Mouse (Mus musculus) right cerebral cortex, postnatal 14 days (tissue): ENCODE data around the gene Cdh4.

Experiments
- DNase-seq: peaks from one replicate; pipeline ENCODE4 v3.0.0; 2022

The Cdh4 gene

GRCm38 (mm10) chr2:179877551-179878215 is 435.5 kb downstream of the Cdh4 start:
- DNase-seq: peak; percentile 71

GRCm38 (mm10) chr2:179884561-179884960 is 442.3 kb downstream of the Cdh4 start:
- no peak for DNase-seq

- DNase-seq: no peak
Measured at GRCm38 (mm10) chr2:179891048-179891447, 448.8 kb downstream of the Cdh4 start.

- no peak for DNase-seq
Measured at GRCm38 (mm10) chr2:179896949-179897348, 454.7 kb downstream of the Cdh4 start.

GRCm38 (mm10) chr2:179912911-179913310 is 470.7 kb downstream of the Cdh4 start:
- no peak for DNase-seq

GRCm38 (mm10) chr2:179913349-179913748 is 471.1 kb downstream of the Cdh4 start:
- no peak for DNase-seq

GRCm38 (mm10) chr2:179914246-179914645 is 472.0 kb downstream of the Cdh4 start:
- DNase-seq: no peak

- DNase-seq: peak; percentile 68
Measured at GRCm38 (mm10) chr2:179916877-179917673, 474.8 kb downstream of the Cdh4 start.

GRCm38 (mm10) chr2:179920042-179920441 is 477.8 kb downstream of the Cdh4 start:
- DNase-seq: no peak

- DNase-seq: no peak
Measured at GRCm38 (mm10) chr2:179921021-179921653, 478.9 kb downstream of the Cdh4 start.

GRCm38 (mm10) chr2:179924038-179924437 is 481.8 kb downstream of the Cdh4 start:
- DNase-seq: no peak

- DNase-seq: no peak
Measured at GRCm38 (mm10) chr2:179929166-179929565, 486.9 kb downstream of the Cdh4 start.

GRCm38 (mm10) chr2:179931741-179932140 is 489.5 kb downstream of the Cdh4 start:
- DNase-seq: no peak

- no peak for DNase-seq
Measured at GRCm38 (mm10) chr2:179934165-179934564, 491.9 kb downstream of the Cdh4 start.

GRCm38 (mm10) chr2:179937091-179937490 is 494.9 kb downstream of the Cdh4 start:
- no peak for DNase-seq

- no peak for DNase-seq
Measured at GRCm38 (mm10) chr2:179941696-179942095, 499.5 kb downstream of the Cdh4 start.

GRCm38 (mm10) chr2:179945051-179945450 is 502.8 kb downstream of the Cdh4 start:
- DNase-seq: no peak

GRCm38 (mm10) chr2:179946496-179946895 is 504.3 kb downstream of the Cdh4 start:
- DNase-seq: no peak

- DNase-seq: no peak
Measured at GRCm38 (mm10) chr2:179947607-179948006, 505.4 kb downstream of the Cdh4 start.

- no peak for DNase-seq
Measured at GRCm38 (mm10) chr2:179948820-179949219, 506.6 kb downstream of the Cdh4 start.
